Mouse (Mus musculus): ENCODE results near the gene Rprd1b.

Gene Rprd1b

DNA sequence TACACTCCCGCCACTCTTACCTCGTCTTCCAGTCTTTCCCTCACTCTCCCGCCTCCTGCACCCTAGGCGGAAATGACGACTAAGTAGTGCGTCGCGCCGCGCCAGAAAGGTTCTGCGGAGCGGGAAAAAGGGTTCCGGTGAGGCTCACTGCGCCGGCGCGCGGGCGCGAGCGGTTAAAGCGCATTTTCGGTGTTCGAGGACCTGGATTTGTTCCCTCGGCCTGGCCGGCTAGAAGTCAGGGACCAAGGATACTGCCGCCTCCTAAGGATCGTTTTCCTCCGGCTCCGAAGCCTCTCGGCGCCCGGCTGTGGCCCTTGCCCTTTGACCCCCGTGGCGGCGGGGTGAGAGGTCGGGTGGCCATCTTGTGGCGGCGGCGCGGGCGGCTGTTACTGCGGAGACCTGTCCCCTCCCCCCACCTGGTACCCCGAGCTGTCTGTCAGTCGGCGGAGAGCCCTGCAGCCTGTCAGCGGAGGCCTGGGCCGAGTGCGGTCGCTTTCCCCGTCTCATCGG lies at the start of gene Rprd1b, which contains the start of gene Tti1:
Gene Rprd1b, plus strand, starts transcription at position 144 of the 510 bp plus-strand sequence.
Gene Tti1, minus strand, starts transcription at position 80 of the 510 bp plus-strand sequence.
- peak; percentile 93 to 94 for DNase-seq

DNA sequence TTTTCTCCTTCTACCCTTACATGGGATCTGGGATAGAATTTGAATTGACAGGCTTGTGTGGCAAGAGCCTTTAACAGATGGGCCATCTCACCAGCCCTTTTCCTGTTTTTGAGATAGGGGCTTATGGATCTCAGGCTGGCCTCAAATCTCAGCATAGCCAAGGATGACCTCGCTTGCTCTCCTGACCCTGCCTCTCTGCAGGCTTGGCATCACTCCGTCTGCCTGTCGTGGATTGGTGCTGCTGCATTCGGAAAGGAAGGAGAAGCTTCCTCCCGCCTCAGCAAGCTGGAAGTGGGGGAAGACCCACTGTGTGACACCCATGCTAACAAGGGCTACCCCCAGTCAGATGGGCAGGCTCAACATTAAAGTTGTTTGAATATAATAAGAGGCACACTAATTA lies 49.1 kb upstream of the Rprd1b start:
- no peak for DNase-seq

GRCm38 (mm10) chr2:157982727-157983126 lies 45.6 kb upstream of the Rprd1b start:
- peak; percentile 45 to 68 for DNase-seq

DNA sequence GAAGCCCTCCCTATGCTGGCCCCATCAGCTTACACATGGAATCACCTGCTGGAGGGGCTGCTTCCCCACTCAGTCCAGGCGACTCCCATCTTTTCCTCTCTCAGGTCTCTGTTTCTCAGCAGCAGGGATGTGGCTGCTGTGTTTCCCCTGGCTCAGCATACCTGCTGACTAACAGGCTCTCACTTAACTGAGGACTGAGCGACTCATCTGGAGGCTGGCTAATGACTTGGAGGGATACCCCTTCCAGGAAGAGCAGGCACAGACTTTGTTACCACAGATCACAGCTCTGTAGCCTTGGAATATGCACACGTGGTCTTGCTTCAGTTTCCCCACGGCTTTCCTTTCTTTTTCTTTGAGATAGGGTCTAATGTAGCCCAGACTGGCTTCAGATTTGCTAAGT lies 45.0 kb upstream of the Rprd1b start:
- DNase-seq: no peak

GRCm38 (mm10) chr2:157985611-157986010 lies 42.7 kb upstream of the Rprd1b start:
- DNase-seq: no peak

GRCm38 (mm10) chr2:157986235-157986634 lies 42.1 kb upstream of the Rprd1b start:
- DNase-seq: no peak

DNA sequence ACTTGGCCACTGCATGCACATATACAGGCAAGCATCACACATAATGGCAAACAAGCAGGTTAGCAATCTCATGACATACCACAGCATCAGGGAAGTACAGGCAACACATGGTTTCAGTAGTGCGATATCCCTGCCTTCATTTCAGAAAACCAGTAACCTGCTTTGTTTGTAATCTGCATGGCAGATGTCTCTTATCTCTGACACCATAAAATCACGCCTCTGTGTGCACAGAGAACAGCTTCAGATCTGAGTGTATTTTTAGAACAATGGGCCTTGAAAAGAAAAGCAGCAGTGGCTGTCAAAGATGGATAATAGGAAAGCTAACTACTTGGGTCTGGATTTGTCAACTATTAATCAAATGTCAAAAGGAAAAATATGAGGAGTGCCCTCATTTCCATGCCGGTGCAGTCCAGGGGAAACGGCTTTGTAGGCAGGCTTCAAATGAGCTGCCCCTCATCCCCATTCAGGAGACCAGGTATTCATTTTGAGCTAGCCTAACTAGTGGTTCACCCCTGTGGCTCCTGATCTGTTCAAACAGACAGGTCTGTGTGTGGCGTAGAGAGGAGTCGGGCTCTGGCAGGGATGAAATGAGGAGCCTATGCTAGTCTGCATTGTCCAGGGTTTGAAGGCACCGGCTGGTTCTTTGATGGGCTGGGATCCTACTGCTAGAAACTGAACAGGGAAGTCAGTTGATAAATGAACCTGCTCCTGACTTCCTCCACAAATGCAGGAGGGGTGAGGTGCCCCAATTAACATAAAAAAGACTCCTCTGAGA lies 39.7 kb upstream of the Rprd1b start:
- DNase-seq: no peak

DNA sequence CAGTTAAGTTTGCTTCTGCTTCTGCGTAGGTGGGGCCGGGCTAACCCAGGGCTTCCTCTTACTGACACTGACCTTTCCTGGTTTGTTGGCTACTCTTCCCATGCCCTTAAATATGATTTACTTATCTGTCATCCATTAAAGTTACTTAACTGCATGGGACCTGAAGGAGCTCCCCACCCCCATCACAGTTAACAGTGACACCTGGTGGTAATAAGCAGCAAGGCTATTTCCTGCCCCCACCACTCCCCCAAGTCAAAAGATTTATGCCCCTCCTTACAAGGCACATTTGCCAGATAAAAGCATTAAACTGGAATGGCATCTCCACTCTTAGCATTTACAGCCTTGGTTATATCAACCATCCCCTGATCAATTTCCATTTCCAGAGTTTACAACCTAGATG lies 38.4 kb upstream of the Rprd1b start:
- no peak for DNase-seq

DNA sequence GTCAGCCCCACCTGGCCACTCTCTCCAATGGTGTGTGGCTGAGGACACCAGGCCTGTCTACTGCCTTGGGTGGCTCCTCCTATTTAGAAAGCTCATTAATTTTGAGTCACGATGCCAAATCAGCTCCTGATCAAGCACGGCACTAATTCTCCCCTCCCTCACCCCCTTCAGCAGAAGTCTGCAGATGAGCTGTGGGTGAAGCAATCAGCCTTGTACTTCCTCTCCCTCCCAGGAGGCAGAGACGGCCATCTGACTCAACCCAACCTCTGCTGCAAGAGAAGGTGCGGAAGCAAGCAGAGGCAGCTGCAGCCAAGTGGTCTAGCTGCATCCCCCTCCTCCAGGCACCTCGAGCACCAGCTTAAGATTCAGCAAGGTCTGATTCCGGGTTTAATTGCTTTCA lies 37.3 kb upstream of the Rprd1b start:
- no peak for DNase-seq

DNA sequence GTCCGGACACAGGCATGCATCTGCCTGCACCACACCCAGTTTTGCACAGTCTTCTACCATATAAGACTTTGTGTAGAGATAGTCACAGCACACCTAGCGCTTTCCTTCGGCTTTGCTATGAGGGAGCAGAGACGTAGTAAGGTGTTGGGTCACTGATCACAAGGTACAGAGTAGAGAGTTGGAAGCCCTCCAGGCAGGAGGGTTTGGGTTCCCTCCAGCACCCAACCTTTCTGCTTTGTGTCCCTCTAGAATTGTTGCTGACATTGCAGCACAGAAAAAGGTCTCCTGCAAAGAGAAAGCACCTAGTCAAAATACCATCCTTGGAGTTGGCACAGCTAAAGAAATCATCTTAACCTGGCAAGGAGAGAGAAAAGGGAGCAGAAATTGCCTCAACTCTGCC lies 35.8 kb upstream of the Rprd1b start:
- no peak for DNase-seq

GRCm38 (mm10) chr2:157998817-157999216 lies 29.5 kb upstream of the Rprd1b start:
- DNase-seq: no peak

DNA sequence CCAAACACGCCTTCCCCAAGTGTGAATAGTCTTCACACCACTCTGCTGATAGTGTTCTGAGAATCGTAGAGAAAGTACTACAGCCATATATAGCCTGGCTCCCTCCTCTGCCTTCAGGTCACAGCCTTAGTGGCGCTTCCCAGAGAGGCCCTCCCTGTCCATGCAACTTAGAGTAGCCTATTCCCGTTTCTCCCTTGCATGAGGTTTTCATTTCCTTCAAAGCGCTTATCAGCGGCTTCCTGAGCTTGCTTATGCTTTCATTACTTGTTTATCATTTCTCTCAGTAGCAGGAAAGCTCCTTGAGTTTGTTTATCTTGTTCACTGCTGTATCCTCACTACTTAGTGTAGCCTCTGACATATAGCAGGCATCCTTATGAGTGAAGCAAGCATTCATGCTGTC lies 23.7 kb upstream of the Rprd1b start:
- DNase-seq: peak; percentile 36 to 66

DNA sequence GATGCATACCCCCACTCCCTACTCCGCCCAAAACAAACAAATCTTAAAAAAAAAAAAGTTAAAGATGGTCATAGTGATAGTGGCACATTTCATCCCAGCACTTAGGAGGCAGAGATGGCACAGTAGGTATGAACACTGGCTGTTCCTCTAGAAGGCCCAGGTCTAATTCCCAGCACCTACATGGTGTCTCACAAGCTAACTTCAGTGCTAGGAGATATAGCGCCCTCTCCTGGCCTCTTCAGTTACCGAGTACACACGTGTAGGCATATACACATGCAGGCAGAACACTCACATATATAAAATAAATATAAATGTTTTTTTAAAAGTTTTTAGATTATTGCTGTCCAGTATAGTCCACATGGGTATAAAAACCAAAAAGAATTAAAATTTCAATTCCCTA lies 22.7 kb upstream of the Rprd1b start:
- no peak for DNase-seq

- no peak for DNase-seq
Observed at GRCm38 (mm10) chr2:158009373-158009772, 18.9 kb upstream of the Rprd1b start.

DNA sequence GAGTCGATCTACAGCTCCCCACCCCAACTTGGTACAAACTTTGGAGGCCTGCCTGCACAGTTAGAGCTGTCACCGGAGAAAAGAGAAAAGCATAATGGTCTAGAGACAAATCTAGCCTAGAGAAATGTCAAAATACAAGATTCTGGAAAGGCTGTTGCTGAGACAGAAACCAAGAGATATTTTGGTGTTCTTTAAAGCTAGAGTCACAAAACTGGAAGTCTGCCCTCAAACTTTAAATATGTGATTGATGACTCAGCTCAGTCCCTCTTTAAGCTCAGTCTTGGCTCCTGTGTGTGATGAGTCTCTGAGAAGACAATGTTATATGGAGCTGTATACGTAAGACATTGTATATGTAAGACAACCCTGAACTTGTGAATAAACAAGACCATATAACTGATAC lies 15.7 kb upstream of the Rprd1b start:
- DNase-seq: no peak

DNA sequence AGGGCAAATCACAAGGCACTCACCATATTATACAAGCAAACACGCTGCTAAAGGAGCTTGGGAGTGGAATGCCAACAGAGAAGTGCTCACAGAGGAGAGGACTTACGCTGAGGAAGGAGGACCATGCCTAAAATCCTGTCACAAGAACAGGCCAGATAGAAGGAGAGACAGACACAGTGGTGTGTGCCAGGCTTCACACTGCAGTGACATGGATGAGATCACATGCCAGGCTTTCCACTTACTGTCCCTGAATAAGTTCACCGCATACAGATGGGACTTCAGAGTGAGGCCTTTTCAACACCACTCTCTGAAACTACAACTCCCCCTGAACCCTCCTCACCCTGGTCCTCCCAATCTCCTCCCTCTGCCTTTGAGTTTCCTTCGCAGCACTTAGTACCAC lies 11.0 kb upstream of the Rprd1b start:
- peak in 1 of 2 experiments; percentile 24 for DNase-seq

DNA sequence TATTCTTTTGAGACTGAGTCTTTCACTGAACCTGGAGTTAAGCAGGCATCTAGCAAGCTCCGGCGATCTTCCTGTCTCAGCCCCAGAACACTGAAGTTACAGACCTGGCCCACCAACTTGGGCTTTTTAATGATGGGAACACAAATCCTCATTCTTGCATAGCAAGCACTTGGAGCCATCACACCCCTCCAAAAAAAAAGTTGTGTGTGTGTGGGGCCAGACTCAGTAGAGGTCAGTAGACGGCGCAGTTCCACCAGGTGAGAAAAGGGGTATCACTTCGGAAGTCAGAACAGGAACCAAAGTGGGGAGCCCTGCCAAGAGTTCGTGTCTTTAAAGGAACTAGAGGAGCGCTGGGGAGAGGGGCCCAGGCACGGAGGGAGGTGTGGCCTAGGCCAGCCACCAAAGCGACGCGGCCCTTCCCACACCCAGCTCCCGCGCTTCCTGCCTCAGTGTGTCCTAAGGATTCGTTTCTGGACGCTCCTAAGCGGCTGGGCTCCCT lies 393 bp upstream of the Rprd1b start:
- no peak for DNase-seq

- peak in 1 of 2 experiments; percentile 18 for DNase-seq
Observed at GRCm38 (mm10) chr2:158030007-158030406, 1.7 kb downstream of the Rprd1b start.

- no peak for DNase-seq
Observed at GRCm38 (mm10) chr2:158035813-158036212, 7.5 kb downstream of the Rprd1b start.

DNA sequence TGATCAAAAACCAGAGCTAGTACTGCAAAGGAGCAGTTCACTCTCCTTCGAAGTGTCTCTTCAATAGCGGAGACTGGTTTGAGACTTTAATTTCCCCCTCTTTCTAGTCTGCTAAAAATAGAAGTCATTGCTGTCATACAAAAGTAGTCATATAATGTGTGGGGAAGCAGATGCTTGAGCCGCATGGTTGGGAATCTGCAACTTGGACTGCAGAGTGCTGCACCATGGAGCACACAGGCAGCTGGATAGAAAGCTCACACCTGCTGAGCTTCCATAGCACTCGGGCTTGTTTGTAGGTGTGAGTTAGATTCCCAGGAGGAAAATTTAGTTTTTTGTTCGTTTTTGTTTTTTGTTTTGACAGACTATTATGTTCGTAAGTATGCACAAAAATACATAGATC lies 8.1 kb downstream of the Rprd1b start:
- DNase-seq: no peak

- no peak for DNase-seq
Observed at GRCm38 (mm10) chr2:158036953-158037352, 8.7 kb downstream of the Rprd1b start.

GRCm38 (mm10) chr2:158037571-158037970 lies 9.3 kb downstream of the Rprd1b start:
- DNase-seq: no peak

- no peak for DNase-seq
Observed at GRCm38 (mm10) chr2:158039662-158040061, 11.4 kb downstream of the Rprd1b start.

DNA sequence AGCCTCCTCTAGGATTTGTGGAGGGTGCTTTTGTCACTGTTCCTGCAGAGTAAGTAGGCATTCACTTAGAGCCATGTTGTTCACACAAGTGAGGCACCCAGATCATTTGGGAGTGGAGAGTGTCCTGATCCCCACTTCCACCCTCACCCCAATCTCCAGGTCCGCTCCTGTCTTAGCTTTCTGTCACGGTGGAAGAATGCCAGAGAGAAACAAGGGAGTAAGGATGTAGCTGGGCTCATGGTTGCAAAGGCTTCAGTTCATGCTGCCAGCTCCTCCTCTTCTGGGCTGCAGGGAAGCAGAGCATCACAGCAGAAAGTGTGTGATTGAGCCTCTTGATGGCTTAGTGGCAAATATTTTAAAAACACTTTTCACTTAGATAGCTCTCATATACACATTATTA lies 12.1 kb downstream of the Rprd1b start:
- DNase-seq: no peak

DNA sequence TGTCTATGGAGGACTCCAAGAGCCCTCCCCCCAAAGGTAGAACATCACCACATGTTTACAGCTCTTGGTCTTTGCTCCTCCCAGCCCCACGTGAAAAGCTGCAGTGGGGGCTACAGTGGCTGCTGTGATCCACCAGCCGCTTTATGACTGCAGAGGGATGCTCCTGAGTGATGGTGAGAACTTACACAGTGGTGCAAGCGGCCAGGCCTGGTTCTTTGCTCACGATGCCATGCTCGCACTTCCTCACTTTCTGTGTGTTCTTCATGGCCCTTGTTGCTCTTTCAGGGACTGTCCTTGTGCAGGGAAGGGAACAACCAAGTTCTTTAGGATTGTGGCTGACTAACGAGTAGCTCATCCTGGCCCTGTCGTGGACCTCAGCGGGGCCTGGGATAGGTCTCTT lies 15.2 kb downstream of the Rprd1b start:
- no peak for DNase-seq

All from lung, adult 18-20 months (tissue).